Mouse (Mus musculus) cerebellum, postnatal 25 days (tissue): ENCODE measurements around the gene Tdrkh.

Source experiments
- DNase-seq, 2 experiments: peaks; one replicate each; pipeline ENCODE4 v3.0.0; 2021; ENCODE audit warnings: mixed read lengths in 2 of 2

Gene Tdrkh

GRCm38 (mm10) chr3:94391001-94391400 lies 22.1 kb upstream of the Tdrkh start:
- DNase-seq, result peak in 1 of 2 experiments; percentile 40

- no peak for DNase-seq
These were observed 20.9 kb upstream of the Tdrkh start for GRCm38 (mm10) chr3:94392128-94392527.

- DNase-seq, result no peak
These were observed 20.0 kb upstream of the Tdrkh start for GRCm38 (mm10) chr3:94393049-94393448.

GRCm38 (mm10) chr3:94396336-94396735 lies 16.7 kb upstream of the Tdrkh start:
- DNase-seq, result no peak

- no peak for DNase-seq
These were observed 16.2 kb upstream of the Tdrkh start for GRCm38 (mm10) chr3:94396851-94397250.

GRCm38 (mm10) chr3:94398217-94398616 lies 14.9 kb upstream of the Tdrkh start, which contains the start of gene Lingo4:
TSS of gene Lingo4 (plus strand) at chr3:94398517.
- DNase-seq, result no peak

- peak; percentile 40 to 52 for DNase-seq
These were observed 14.1 kb upstream of the Tdrkh start for GRCm38 (mm10) chr3:94398943-94399481.

- no peak for DNase-seq
These were observed 13.3 kb upstream of the Tdrkh start for GRCm38 (mm10) chr3:94399663-94400310.

GRCm38 (mm10) chr3:94402451-94402850 lies 10.6 kb upstream of the Tdrkh start:
- DNase-seq, result no peak

- no peak for DNase-seq
These were observed 8.6 kb upstream of the Tdrkh start for GRCm38 (mm10) chr3:94404366-94405054.

GRCm38 (mm10) chr3:94405561-94405960 lies 7.5 kb upstream of the Tdrkh start:
- no peak for DNase-seq

GRCm38 (mm10) chr3:94412530-94412929 lies 543 bp upstream of the Tdrkh start:
- no peak for DNase-seq

- DNase-seq, result no peak
These were observed 17.9 kb downstream of the Tdrkh start for GRCm38 (mm10) chr3:94430980-94431379.

- DNase-seq, result no peak
These were observed 21.2 kb downstream of the Tdrkh start for GRCm38 (mm10) chr3:94434305-94434704.

GRCm38 (mm10) chr3:94436420-94436819 lies 23.3 kb downstream of the Tdrkh start:
- DNase-seq, result no peak

GRCm38 (mm10) chr3:94441182-94441581 lies 28.1 kb downstream of the Tdrkh start:
- no peak for DNase-seq

GRCm38 (mm10) chr3:94442951-94443596 lies 30.0 kb downstream of the Tdrkh start, which contains the start of gene Mrpl9:
TSS of gene Mrpl9 (plus strand) at chr3:94443318.
- peak; percentile 96 to 99 for DNase-seq

GRCm38 (mm10) chr3:94443597-94443964 lies 30.5 kb downstream of the Tdrkh start, which contains the start of gene Oaz3:
TSS of gene Oaz3 (minus strand) at chr3:94443915.
- DNase-seq, result no peak

GRCm38 (mm10) chr3:94449377-94449776 lies 36.3 kb downstream of the Tdrkh start:
- no peak for DNase-seq

- DNase-seq, result peak; percentile 78 to 89
These were observed 43.5 kb downstream of the Tdrkh start for GRCm38 (mm10) chr3:94456529-94457000.

- no peak for DNase-seq
These were observed 44.0 kb downstream of the Tdrkh start for GRCm38 (mm10) chr3:94457055-94457454.

GRCm38 (mm10) chr3:94459834-94460233 lies 46.8 kb downstream of the Tdrkh start:
- DNase-seq, result no peak

- DNase-seq, result no peak
These were observed 51.0 kb downstream of the Tdrkh start for GRCm38 (mm10) chr3:94463926-94464578.
